Mouse (Mus musculus) retina, adult 2 months (tissue): ENCODE data around the gene Rps6ka3.
A peak's percentile ranks its signal among the peaks of the same experiment; 100 is the strongest.

ENCODE experiments used
- DNase-seq: peaks from one replicate; pipeline ENCODE4 v3.0.0-alpha.2; 2012; ENCODE audit warnings: low read depth, low spot score

Gene Rps6ka3

DNA sequence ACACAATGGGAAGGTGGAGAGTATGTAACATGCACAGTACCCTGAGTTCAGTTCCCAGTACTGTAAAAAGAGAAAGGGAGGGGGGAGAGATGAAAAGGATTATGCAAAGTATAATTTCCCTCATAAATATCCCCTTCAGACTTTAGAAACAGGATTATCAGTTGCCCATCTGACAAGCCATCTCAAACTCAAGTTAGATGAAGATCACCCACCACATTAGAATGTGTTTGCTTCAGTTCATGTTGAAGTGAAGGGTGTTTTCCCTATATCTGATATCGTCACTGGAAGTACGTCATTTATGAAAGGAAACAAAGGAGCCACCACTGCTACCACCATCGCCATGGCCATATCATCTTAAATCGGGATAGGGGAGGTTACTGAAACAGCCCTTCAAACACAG is at the start of gene Rps6ka3:
Rps6ka3 (plus strand) TSS at position 301 of the 400 bp plus-strand sequence.
- no peak for DNase-seq

DNA sequence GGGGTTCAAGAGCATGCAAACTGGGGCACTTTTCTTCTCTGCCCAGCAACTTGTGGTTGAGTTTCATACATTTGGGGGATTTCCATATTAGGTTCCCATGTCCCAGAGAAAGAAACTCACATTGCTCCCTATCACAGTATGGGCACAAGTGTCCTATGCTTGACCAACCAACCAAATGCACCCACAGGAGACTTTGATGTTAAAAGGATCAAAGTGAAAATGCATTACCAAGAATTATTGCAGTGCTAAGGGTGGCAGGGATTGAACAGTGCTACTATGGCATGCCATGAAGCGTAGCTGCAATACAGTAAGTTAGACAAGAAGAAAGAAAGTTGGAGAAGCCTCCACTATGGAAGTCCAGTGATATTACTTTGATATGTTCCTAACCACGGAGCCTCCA is 40.9 kb upstream of the Rps6ka3 start:
- DNase-seq: no peak

DNA sequence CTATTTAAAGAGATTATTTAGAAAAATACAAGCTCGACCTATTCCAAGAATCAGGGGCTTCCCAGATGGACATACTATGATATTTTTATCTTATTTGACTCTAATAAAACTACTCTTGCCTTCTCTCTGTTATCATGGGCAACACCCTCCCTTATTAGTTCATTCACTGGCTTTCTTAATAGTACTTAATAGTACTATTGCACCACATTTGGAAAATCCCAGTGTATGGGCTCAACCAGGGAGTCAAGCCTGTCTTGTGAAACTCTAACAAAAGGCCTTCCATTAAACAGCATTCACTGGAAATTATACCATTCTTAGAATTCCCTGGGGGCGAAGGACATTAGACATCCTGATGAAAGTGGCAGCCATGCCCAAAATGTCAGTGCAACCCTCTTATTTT is 38.5 kb upstream of the Rps6ka3 start:
- DNase-seq: no peak

DNA sequence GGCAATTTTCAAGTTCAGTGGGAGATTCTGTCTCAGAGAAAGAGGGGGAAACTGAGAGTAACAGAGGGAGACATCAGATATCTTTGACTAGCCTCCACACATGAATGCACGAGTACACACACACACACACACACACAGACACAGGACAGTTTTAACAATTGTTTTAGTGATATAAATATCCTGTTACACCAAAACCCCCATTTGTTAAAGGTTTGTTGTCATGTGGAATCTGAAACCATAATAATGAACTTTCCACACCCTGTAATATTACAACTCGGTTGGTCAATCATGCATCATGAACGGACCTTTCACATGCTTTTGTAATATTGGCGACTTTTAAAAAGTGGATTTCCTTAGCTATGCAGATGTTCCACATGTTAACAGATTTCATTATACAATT is 18.5 kb upstream of the Rps6ka3 start:
- no peak for DNase-seq

GRCm38 (mm10) chrX:159199495-159199894 is 10.6 kb upstream of the Rps6ka3 start:
- no peak for DNase-seq

DNA sequence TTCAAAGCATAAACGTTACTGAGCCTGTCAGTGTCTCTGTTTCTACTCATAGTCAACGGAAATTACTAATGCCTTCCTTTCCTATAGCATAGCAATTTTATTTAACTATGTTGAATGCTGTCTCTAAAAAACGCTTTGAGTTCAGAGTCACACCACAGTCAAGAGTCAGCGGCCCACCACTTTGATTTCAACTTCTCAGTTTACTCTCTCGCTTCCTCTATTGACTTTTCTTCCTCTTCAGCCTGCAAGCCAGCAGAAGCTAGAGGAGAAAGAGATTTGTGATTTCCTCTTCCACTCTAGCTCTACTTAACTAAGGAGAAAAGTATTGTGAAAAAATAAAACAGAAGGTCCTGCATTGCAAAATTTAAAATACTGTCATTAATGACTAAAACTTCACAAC is 10.0 kb upstream of the Rps6ka3 start:
- no peak for DNase-seq

DNA sequence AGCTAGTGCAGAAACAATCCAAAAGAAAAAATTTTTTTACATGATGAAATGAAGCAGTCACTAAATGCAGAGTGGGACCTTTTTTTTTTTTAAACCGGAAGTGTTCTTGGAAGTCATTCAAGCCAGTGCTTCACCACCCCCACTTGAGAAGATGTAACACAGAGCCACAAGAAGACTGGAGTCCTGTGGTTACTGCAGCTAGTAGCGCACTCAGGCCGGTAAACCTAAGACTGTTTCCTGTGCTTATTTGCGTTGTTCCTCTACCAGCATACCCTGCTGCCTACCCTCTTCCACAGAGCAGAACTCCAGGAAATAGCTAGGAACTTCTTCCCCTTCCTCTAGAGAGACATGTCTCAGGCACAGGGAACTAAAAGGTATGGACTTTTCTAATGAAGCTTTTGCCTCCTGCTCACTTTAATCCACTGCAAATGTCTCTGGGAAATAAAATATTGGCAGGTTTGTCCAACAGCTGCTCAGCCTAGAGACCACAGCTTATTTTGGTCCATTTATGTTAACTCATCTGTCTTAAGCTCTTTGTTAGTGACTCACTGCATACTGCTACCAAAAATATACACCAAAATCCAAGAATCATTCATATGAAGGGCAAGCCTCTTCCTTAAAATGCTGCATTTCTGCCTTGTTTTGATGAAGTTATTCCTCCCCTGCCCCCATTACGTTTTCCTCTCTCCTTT is 931 bp downstream of the Rps6ka3 start:
- no peak for DNase-seq

GRCm38 (mm10) chrX:159215253-159215652 is 5.1 kb downstream of the Rps6ka3 start:
- DNase-seq: no peak

- no peak for DNase-seq
Observed at GRCm38 (mm10) chrX:159222474-159222873, 12.4 kb downstream of the Rps6ka3 start.

GRCm38 (mm10) chrX:159237275-159237674 is 27.2 kb downstream of the Rps6ka3 start:
- no peak for DNase-seq

- no peak for DNase-seq
Observed at GRCm38 (mm10) chrX:159254001-159254884, 44.1 kb downstream of the Rps6ka3 start.

GRCm38 (mm10) chrX:159255123-159255978 is 45.2 kb downstream of the Rps6ka3 start:
- DNase-seq: peak; percentile 69

- no peak for DNase-seq
Observed at GRCm38 (mm10) chrX:159256040-159256852, 46.1 kb downstream of the Rps6ka3 start.

- no peak for DNase-seq
Observed at GRCm38 (mm10) chrX:159256921-159257421, 46.9 kb downstream of the Rps6ka3 start.

DNA sequence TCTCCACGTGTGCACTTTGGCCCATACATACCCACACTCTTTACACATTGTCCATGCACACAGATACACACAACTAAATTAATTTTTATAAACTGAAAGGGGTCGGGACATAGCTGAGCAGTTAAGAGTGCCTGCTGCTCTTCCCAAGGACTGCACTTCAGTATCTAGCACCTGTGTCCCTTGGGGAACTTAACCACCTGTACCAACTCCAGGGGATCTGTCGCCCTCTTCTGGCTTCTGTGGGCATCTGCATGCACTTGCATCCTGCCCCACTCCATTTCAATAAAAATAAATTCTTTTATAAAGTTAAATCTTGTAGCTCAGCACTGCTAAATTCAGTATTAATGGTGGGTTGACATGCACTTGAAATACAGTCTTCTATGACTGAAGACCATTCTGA is 54.6 kb downstream of the Rps6ka3 start:
- DNase-seq: no peak

DNA sequence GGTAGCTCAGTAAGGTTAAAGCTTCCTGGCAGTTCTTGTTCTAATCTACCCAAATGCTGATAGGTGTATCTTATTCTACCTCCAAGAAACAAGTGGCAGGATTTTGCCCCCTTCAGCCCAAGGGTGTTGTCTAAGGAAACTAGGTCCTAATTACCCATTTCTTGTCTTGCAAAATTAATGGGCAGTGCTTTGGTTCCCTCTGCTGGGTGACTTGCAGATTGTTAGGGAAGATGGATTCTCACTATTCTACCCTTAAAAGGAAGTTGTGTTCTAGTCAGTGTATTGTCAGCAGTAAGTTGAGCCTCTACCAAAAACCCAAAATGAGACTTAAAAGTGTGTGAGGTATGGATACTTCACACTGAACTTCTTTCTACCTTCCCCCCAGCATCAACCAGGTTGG is 59.0 kb downstream of the Rps6ka3 start:
- DNase-seq: no peak

- no peak for DNase-seq
Observed at GRCm38 (mm10) chrX:159286765-159287164, 76.7 kb downstream of the Rps6ka3 start.

DNA sequence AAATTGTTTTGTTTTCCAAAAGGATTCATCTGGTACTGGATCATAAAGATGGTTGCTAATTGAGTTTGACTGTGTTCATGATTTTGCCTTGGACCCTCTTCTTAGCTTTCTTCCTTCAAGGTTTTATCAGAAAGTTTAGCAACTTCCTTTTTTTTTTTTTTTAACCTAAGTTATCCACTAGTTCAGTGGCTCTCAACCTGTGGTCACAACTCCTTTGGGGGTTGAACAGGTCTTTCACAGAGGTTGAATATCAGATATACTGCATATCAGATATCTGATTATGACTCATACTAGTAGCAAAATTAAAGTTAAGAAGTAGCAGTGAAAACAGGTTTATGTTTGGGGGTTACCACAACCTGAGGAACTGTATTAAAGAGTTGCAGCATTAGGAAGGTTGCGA is 85.8 kb downstream of the Rps6ka3 start:
- DNase-seq: no peak

GRCm38 (mm10) chrX:159302349-159303311 is 92.5 kb downstream of the Rps6ka3 start:
- DNase-seq: no peak

DNA sequence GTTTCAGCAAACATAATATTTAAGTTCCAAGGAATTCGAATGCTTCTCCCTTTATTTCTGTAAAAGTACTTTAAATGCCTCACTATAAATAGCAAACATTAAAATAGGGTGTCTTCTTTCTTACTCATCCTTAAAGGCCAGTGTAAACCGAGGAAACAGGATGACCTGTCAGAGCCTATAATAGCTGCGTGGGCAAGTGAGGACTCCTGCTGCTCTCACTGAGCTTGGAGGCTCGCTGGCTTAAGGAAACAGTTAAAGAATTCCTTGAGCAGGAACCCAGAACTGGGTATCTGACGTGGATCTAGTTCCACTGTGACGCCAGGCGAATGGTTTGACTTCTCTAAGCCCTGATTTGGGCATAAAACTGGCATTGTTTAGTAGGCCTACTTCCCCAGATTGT is 105.2 kb downstream of the Rps6ka3 start:
- DNase-seq: no peak
